Mouse (Mus musculus) cerebellum, adult 18-20 months (tissue): ENCODE results near the gene Ccdc183.

Experiments used
- DNase-seq, 2 experiments: peaks; one replicate each; pipeline ENCODE4 v3.0.0; 2021

Gene Ccdc183

DNA sequence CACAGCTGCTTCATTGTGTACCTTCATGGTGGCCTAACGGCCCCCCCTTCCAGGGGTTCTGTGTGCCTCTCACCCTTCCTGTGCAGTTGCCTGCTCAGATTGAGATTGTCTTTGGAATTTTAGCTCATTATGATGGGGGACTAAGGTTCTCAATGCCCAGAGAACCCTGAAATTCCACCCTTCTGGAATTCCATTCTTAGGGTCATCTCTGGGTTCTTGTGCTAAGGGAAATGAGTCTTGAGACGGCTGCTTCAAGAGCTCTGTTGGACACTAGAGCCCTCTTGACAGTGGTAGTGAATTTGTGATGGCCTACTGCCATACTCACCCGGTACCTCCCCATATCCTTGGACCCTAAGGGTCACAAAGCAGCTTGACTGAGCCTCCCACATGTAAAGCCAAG, at the start of gene Ccdc183:
Ccdc183 (minus strand) TSS at position 101 of the 400 bp plus-strand sequence.
- DNase-seq, result no peak

DNA sequence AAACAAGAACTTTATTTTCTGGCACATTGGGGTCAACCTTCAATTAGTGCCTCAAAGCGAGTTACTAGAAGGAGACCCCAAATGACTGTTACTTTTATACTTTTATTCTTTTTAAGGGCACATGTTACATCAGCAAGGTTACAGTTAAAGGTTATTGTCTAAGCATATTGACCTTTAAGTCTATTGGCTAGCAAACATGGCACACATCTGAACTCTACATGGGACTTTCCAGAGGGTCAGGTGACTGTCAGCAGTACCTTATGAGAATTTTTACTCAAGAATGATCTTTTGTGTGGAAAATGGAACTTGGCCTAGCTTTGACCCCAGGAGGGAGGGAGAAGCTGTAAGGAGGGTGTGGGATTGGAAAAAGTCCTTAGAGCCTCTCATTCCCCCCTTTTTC, 49.0 kb upstream of the Ccdc183 start:
- no peak for DNase-seq

- DNase-seq, result no peak
Measured at GRCm38 (mm10) chr2:25664125-25664524, 46.6 kb upstream of the Ccdc183 start.

- DNase-seq, result peak; percentile 48 to 58
Measured at GRCm38 (mm10) chr2:25663511-25663910, 46.0 kb upstream of the Ccdc183 start.

DNA sequence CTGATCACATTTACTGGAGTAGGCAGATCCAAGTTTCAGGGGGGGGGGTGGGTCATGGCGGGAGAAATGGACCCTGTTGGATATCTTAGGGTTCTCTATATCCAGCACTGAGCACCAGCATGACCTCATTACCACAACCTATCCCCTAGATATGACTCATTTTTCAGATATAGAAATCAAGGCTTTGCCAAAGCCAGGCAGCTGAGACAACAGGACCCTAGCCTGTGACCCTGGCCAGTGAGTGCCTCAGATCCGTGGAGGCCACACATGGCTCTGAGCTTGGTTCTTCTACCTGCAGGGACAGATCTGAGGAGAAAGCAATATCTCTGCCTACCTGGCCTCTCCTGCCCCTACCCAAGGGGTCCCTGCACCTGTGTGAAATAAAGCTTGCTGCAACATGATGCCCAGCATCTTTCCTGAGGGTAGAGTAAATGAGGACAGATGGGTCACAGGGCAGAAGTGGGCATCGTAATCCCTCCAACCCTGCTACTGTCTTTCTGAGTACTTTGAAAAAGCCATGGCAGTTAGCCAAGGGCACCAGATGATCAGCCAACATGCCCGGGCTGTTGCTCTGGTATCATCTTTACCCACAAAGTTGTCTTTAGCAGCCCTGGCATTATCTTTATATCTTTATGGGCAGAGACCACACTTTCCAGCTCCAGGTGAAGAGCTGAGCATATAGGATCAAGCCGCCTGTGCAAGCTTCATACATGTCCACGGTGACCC, 43.9 kb upstream of the Ccdc183 start:
- DNase-seq, result no peak

GRCm38 (mm10) chr2:25660279-25660678, 42.8 kb upstream of the Ccdc183 start:
- no peak for DNase-seq

DNA sequence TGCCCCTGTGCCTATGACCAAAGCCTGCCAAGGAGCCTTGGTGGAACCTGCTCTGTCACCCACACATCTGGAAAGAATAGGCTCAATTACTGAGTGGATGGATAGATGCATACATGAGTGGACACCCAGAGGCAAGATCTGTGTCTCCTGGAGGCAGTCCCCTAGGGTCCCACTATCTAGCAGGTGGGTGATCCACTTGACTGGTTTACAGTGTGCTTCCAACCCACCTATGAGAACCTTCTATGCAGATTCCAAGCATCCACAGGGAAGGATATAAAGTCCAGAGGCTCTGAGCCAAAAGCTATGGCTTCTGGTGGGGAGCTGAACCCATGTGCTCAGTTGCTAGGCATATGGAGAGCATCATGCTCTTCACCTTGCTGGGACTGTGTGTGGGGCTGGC, 40.2 kb upstream of the Ccdc183 start, which contains the start of gene Lcn5:
Lcn5 (plus strand) TSS at position 301 of the 400 bp plus-strand sequence.
- no peak for DNase-seq

GRCm38 (mm10) chr2:25657246-25657645, 39.8 kb upstream of the Ccdc183 start:
- peak; percentile 46 for DNase-seq

- peak; percentile 7 to 13 for DNase-seq
Measured at GRCm38 (mm10) chr2:25656691-25657090, 39.2 kb upstream of the Ccdc183 start.

DNA sequence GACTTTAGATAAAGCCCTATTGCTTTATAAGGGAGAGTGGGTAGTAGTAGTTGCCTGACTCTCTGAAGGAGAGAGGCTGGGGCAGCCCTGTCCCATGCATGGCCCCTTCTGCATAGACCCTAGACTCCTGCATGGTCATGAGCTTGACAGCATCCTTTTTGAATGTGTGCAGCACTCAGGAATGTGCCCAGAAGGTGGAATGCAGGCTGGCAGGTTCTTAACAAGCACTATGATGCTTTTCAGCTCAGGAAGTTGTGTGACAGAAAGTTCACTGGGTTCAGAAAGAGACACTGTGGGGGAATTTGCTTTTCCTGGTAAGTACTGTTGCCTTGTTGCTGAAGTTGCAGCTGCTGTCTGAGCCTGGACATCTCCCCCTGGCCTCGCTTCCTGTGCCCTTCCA, 37.0 kb upstream of the Ccdc183 start:
- no peak for DNase-seq

DNA sequence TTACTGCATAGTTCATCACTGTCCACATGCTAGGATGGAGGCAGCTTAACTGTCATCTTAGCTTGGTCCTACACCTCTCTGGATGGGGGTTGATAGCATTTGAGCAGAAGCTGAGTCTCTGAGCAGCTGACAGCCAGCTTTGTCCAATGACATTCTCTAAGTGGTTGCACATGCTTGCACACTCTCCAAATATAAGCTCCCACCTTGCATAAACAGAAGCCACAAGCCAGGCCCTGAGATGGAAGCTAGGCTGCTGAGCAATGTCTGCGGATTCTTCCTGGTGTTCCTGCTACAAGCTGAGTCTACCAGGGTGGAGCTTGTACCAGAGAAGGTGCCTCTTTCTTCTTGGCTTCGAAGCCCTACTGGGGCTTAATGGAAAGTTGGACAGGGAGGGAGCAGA, 35.4 kb upstream of the Ccdc183 start, which contains the start of gene Lcn8:
Lcn8 (plus strand) TSS at position 219 of the 400 bp plus-strand sequence.
- no peak for DNase-seq

GRCm38 (mm10) chr2:25639890-25640289, 22.4 kb upstream of the Ccdc183 start:
- DNase-seq, result peak in 1 of 2 experiments; percentile 30

DNA sequence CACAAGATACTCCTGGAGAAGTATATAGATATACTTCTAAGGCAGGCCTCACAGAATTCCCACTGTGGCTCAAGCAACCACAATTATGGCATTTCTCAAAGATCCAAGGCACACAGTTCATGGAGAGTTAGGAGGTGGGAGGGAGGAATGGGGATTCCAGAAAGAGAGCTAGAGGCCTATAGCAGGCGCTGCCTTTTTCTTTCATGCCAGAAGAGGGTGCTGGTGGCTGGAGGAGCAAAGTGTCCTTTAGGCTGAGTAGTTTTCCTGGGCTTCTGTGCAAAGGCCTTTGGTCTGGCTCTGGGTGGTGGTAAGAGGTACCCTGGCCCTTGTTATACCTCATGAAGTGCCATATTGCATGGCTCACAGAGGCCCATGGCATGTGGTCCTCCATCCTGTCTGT, 16.6 kb upstream of the Ccdc183 start:
- DNase-seq, result no peak

GRCm38 (mm10) chr2:25633616-25634015, 16.1 kb upstream of the Ccdc183 start:
- no peak for DNase-seq

- no peak for DNase-seq
Measured at GRCm38 (mm10) chr2:25628738-25629137, 11.3 kb upstream of the Ccdc183 start.

DNA sequence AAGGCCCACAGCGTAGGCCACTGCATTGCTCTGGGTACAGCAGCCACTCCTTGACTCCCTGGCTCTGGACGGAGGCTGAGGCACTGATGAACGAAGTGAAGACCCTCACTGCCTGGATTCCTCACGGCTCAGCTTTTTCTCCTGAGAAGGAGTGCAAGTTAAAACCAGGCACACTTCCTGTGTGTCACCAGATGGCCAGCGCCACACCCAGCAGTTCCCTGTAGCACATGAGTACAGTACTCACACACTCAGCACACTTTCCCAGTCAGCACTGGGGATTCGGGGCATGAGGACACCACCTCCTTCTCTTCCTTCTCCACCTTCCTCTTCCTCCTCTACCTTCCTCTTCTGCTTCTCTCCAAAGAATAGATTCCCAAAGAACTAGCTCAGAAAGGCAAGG, 10.3 kb upstream of the Ccdc183 start, which contains the start of gene Fcna:
Fcna (minus strand) TSS at position 220 of the 400 bp plus-strand sequence.
- no peak for DNase-seq

DNA sequence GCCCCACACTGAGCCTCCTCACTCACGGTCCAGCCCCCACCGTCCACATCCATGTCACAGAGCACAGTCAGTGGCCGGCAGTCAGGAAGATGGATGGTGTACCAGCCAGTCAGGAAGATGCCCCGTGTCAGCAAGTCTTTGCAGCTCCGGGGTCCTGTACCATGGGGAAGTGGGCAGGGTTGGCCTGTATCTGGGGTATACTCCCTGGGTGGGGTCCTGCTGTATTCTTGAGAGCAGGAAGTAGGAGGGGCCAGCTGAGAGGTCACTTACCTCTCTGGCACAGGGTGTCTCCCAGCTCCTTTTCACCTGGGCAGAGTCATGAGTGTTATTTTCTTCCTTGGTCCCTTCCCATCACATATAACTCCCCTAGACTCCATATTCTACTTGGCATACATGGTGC, 8.5 kb upstream of the Ccdc183 start:
- DNase-seq, result no peak

DNA sequence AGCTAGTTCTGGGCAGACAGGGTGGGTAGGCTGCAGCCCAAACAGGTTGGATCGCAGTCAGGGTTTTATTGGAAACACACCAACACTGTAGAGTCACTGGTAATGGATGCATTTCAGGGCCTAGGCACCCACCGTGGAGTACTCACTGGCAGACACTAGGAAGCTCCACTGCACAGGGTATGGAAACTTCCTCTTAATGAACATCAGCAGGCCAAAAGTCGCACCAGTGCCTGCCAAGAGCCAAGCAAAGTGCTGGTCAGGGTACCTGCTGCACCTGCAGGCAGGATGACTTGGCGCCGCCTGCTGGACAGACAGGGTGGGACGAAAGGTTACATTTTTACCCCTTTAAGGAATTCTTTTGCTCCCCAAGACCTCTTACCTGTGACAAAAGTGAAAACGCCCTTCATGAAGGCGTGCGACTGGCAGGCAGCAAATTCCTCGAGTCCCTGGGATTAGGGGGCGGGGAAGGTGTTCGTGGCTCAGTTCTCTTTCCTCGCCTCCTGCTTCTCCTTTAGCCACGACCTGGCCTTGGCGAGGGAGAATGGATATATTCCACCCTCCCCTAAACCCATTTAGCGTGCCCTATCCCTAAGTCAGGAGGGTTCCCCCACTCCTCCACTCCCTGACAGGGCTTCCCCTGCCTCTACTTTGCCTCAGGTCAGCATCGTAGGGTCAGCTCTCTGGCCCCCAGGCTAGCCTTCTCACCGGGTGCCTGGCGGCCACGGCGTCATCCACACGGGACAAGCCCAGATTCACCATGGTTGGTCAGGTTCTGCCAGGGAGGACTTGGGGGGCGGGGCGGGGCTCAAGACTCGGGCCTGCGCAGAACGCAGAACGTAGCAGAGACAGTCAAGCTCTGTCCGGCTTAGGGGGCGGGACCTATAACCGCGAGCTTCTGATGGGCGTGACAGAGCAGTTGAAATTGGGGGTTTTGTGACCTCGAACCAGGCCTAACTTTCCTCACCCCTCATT, 4.0 kb upstream of the Ccdc183 start, which contains the start of gene Tmem141:
Tmem141 (minus strand) TSS at position 777 of the 972 bp plus-strand sequence.
- peak; percentile 93 to 96 for DNase-seq

DNA sequence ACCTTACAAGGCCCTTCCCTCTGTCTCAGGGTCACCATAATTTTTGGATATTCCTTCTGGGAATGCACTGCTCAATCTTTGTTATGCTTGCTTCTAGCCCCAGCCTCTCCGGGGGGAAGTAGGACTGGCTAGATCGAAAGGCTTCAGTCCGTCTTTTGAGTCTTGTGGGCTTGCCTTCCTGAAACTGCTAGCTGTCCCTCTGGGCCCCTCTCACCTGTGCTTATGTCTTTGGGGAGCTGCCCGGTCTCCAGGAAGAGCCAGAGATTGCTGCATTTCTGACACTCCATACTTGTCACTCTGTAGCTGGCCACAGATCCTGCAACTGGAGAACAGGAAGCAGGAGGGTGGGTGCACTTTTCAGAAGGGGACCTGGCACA, 3.4 kb upstream of the Ccdc183 start:
- DNase-seq, result no peak

DNA sequence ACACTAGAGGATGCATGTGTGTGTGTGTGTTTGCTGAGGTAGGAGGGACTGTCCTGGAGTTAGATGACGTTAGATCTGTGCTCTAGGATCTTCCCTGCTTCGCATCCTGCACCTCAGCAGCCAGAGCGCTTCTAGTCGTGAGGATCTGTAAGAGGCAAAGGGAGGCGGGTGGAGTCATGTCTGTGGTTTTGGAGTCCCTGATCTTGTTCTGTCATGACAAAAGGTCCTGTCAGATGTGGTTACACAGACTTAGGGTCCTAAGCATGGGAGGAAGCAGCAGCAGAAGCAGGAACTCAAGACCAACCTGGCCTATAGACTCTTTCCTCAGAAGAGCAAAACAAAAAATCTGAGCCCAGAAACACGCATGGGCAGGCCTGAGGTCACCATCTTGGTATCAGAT, 2.9 kb upstream of the Ccdc183 start:
- DNase-seq, result no peak

DNA sequence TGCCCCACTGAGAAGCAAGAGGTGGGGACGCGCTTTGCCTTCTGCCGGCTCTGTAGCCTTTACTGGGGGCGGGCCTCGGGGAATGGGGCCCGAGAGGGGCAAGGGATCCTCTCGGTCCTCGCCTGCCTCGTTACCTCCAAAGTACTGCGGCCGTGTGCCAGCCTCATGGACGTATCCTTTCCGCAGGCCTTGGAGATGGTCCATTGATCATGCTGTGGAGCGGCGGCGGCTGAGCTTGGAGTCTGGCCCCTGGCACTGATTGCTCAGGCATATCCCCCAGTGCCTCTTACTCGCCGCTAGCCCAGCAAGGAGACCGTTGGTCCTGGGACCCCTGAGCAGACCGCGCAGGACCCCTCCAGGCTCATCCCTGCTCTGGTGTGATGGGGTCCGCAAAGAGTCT, 1.1 kb downstream of the Ccdc183 start:
- no peak for DNase-seq

- peak in 1 of 2 experiments; percentile 27 for DNase-seq
Measured at GRCm38 (mm10) chr2:25608671-25609070, 8.8 kb downstream of the Ccdc183 start.
